Mouse (Mus musculus) T-helper 17 cell (primary cell): ENCODE measurements at regions not wholly inside any gene's neighbourhood (a gene's known extent, or its start where the extent isn't known, plus 50 kb on each side); places are given as distances from the start of the nearest gene placed in this dataset.

Source experiments
- in situ Hi-C, 2 experiments: fragments of 300-600 bp; cut with MboI, MseI; formaldehyde crosslinking; loops; 1 replicate in 1 of 2; 2 replicates in 1 of 2; pipeline ENCODE4 v1.15.1; 2025; ENCODE audit warnings: high pct_unique_total_duplicates in 2 of 2

- in situ Hi-C loops, result no loop called here
Observed at GRCm38 (mm10) chr9:113305761-113306160, 402.3 kb downstream of the Pdcd6ip start.

GRCm38 (mm10) chr9:113302429-113302828 lies 405.6 kb downstream of the Pdcd6ip start:
- in situ Hi-C loops, result no loop called here

GRCm38 (mm10) chr9:113300846-113301245 lies 407.2 kb downstream of the Pdcd6ip start:
- in situ Hi-C loops, result no loop called here

- in situ Hi-C loops, result no loop called here
Observed at GRCm38 (mm10) chr9:113299900-113300299, 408.2 kb downstream of the Pdcd6ip start.

- in situ Hi-C loops, result no loop called here
Observed at GRCm38 (mm10) chr9:113295850-113296467, 412.1 kb downstream of the Pdcd6ip start.

- in situ Hi-C loops, result no loop called here
Observed at GRCm38 (mm10) chr9:113287397-113287796, 420.7 kb downstream of the Pdcd6ip start.

- in situ Hi-C loops, result no loop called here
Observed at GRCm38 (mm10) chr9:113283244-113283643, 424.8 kb downstream of the Pdcd6ip start.

- in situ Hi-C loops, result no loop called here
Observed at GRCm38 (mm10) chr9:113270595-113270994, 437.5 kb downstream of the Pdcd6ip start.

- in situ Hi-C loops, result no loop called here
Observed at GRCm38 (mm10) chr9:113267696-113268095, 440.4 kb downstream of the Pdcd6ip start.

GRCm38 (mm10) chr9:113263636-113264035 lies 444.4 kb downstream of the Pdcd6ip start:
- in situ Hi-C loops, result no loop called here

GRCm38 (mm10) chr9:113260296-113260695 lies 447.8 kb downstream of the Pdcd6ip start:
- in situ Hi-C loops, result no loop called here

GRCm38 (mm10) chr9:113258556-113258955 lies 449.5 kb downstream of the Pdcd6ip start:
- in situ Hi-C loops, result no loop called here

GRCm38 (mm10) chr9:113248703-113249274 lies 459.3 kb downstream of the Pdcd6ip start:
- in situ Hi-C loops, result no loop called here

- in situ Hi-C loops, result no loop called here
Observed at GRCm38 (mm10) chr9:113247950-113248349, 460.1 kb downstream of the Pdcd6ip start.

- in situ Hi-C loops, result no loop called here
Observed at GRCm38 (mm10) chr9:113243870-113244269, 464.2 kb downstream of the Pdcd6ip start.

GRCm38 (mm10) chr9:113233370-113233769 lies 474.7 kb downstream of the Pdcd6ip start:
- in situ Hi-C loops, result no loop called here

GRCm38 (mm10) chr9:113229391-113229790 lies 478.7 kb downstream of the Pdcd6ip start:
- in situ Hi-C loops, result no loop called here

- in situ Hi-C loops, result no loop called here
Observed at GRCm38 (mm10) chr9:113213930-113214329, 494.1 kb downstream of the Pdcd6ip start.

- in situ Hi-C loops, result no loop called here
Observed at GRCm38 (mm10) chr9:113212389-113212788, 495.7 kb downstream of the Pdcd6ip start.

- in situ Hi-C loops, result no loop called here
Observed at GRCm38 (mm10) chr9:113208181-113208580, 499.9 kb downstream of the Pdcd6ip start.

GRCm38 (mm10) chr9:113199241-113199640 lies 508.8 kb downstream of the Pdcd6ip start:
- in situ Hi-C loops, result no loop called here

- in situ Hi-C loops, result no loop called here
Observed at GRCm38 (mm10) chr9:113195556-113195955, 512.5 kb downstream of the Pdcd6ip start.

- in situ Hi-C loops, result loop anchor here in 1 of 2 experiments (5.0 kb wide), 1 partner anchor 105 kb away; no protein-coding TSS in a partner anchor
Observed at GRCm38 (mm10) chr9:113192773-113193172, 515.3 kb downstream of the Pdcd6ip start.
